Mouse (Mus musculus): ENCODE measurements around the gene Npb.

Gene Npb

DNA sequence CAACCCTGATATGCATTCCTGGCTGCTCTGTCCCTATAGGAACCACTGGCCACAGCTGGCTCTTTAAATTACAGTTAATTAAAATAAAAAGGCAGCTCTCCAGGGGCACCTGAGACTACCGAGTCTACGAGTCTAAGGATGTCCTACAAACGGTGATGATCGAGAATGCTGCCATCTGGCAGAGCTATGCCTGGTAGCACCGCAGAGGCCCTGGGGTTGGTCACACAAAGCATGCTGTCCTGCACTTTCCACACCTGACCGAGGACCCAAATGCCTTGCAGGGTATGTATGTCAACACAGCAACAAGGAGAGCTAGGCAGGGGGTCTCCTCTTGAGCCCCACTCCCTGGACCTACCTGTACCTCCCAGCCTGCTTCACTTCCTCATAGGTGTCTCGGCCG, 5.7 kb downstream of the Npb start:
- DNase-seq (ENCODE audit: low read depth in 2 of 2, low spot score in 2 of 2) = no peak

DNA sequence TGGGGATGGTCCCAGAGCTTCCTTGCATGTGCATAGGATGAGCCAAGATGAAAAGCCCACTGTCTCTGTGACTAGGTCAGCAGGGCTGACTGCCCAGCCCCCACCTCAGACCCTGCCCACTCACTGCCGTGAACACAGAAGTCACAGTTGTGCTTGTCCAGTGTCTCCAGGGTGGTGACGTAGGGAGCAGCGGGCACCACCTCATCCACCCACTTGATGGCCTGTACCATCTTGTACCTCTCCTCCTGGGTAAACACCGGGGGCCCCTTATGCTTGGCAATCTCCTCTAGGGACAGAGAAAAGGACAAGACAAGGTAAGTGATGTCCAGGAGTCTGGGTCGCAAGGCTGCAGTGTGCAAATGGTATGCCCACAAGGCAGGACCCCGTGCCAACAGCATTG, 6.9 kb downstream of the Npb start:
- no peak for DNase-seq (ENCODE audit: low read depth in 2 of 2, low spot score in 2 of 2)

- no peak for DNase-seq (ENCODE audit: low read depth in 2 of 2, low spot score in 2 of 2)
Observed at GRCm38 (mm10) chr11:120615606-120616203, 7.4 kb downstream of the Npb start.

DNA sequence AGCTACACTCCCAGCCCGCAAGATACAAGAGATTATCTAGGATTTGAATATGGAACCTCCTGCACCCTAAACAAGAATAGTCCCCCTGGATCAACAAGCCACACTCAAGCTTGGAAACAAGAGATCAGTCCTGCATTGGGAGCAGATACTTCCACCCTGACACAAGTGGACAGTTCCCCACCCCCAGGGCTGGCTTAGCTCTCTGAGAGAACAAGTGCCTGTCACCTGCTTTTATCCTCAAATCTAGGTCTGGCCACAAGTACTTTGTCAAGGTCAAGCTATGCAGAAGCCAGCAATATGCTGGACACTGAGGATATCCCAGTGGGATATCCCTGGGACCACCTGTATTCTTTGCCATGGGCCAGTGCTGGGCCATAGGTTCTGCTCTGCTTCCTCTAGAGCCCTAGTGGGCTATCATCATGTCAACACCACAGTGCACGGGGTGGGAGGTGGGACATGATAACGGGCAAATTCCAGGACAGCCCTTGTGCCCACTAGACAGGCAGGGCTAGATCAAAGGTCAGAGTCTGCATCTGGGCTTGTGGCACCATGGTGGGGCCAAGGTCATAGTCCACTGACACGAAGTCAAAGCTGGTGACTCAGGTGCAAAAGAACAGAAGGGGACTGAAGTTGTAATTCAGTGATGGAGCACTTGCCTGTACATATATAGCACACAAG, 8.5 kb downstream of the Npb start:
- no peak for DNase-seq (ENCODE audit: low read depth in 2 of 2, low spot score in 2 of 2)

GRCm38 (mm10) chr11:120617519-120618112, 9.3 kb downstream of the Npb start, which contains the start of gene Pcyt2:
TSS of gene Pcyt2 (minus strand) at chr11:120617936.
- peak; percentile 83 to 86 for DNase-seq (ENCODE audit: low read depth in 2 of 2, low spot score in 2 of 2)

GRCm38 (mm10) chr11:120618619-120619535, 10.6 kb downstream of the Npb start:
- no peak for DNase-seq (ENCODE audit: low read depth in 2 of 2, low spot score in 2 of 2)

DNA sequence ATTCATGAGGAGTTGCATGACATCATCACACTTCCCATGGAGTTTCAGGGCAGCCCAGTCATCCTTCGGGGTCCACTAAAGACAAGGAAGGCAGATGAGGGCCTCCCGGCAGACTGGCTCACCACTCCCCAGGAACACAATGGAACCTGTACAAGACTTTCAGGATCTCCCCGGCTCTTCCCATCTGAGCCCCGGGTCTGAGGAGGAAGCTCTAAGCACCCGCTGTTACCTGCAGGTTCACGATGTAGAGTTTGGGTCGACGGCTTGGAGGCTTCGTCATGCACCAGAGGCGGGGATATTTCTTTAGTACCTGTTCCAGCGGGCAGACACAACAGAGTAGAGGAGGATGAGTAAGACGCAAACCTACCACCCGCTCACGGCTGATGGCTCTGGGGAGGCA, 11.9 kb downstream of the Npb start:
- DNase-seq (ENCODE audit: low read depth in 2 of 2, low spot score in 2 of 2) = no peak

DNA sequence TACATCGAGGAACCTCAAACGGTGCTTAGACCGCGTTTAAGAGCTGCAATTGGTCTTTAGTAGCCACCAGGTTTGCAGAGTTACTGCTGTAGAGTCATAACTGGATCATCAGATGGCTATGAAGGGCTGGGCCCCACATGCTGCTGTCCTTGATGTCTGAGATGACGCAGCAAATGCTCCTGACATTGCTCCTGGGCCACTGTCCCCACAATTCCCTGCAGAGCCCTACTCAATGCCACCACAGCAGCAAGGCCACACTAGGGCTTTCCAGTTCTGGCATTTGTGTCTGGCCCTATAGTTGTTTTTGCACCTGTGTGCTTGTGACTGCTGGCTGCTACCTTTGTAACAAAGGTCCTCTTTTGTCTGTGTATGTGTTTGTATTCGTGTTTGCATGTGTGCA, 14.5 kb downstream of the Npb start:
- no peak for DNase-seq (ENCODE audit: low read depth in 2 of 2, low spot score in 2 of 2)

DNA sequence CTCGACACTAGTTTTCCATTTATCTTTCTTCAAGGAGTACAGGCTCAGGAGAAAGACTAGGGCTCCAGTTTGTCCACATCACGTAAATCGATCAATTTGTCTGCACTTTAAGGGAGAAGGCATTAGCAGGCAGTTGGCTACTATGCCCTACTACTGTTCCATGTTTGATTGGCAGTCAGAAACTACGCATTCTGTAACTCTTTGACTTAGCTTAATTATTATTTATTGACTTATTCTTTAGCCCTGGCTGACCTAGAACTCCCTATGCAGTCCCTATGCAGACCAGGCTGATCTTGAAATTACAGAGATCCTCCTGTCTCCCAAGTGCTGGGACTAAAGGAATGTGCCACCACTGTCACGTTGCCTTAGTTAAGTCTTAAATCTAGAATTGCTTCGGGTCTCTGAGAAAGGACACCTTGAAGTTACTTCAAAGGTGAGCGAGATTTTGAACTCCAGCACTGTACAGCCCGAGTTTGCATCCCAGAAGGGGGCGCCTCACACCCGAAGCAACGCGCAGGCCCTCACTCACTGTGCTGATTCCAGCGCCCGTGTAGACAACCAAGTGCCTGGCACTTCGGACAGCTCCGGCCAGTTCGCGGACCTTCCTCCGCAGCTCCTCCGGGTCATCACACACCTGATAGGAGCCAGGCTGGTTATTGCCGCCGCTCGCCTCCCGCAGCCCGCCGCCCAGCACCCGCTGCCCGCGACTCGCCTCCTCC, 15.8 kb downstream of the Npb start:
- DNase-seq (ENCODE audit: low read depth in 2 of 2, low spot score in 2 of 2) = peak; percentile 69 to 77

GRCm38 (mm10) chr11:120624680-120625111, 16.4 kb downstream of the Npb start:
- DNase-seq (ENCODE audit: low read depth in 2 of 2, low spot score in 2 of 2) = peak; percentile 73 to 75

- no peak for DNase-seq (ENCODE audit: low read depth in 2 of 2, low spot score in 2 of 2)
Observed at GRCm38 (mm10) chr11:120625152-120625775, 17.0 kb downstream of the Npb start, which contains the start of gene Sirt7. TSS of gene Sirt7 (minus strand) at chr11:120625240.

DNA sequence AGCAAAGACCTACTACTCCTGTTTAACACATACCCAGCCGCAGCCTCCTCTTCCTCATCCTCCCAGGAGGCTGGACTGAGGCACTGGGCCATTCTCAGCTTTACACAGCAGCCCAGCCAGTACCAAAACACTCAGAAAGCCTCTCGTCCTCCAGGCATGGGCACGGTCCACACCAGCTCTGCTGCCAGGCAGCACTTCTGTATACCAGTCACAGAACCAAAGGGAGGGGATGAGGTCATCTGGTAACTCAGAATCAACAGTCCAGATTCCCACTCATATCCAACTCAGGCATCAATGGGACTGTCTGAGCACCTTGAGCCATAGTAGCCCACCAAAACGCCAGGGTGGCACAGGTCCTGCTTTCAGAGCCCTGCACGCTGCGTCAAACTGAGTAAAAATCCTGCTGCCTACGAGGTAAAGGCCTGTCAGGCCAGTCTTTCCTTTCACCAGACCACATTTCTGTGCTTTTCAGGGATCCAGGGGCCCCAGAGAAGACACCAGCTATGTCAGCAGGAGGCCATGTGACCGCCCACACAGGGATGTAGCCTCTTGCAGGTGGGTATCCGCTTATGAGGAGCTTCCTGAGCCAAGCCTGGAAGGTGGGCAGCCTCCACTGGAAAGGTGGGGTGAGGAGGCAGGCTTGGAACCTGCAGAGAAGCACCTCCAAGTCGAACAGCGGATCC, 18.6 kb downstream of the Npb start:
- no peak for DNase-seq (ENCODE audit: low read depth in 2 of 2, low spot score in 2 of 2)

DNA sequence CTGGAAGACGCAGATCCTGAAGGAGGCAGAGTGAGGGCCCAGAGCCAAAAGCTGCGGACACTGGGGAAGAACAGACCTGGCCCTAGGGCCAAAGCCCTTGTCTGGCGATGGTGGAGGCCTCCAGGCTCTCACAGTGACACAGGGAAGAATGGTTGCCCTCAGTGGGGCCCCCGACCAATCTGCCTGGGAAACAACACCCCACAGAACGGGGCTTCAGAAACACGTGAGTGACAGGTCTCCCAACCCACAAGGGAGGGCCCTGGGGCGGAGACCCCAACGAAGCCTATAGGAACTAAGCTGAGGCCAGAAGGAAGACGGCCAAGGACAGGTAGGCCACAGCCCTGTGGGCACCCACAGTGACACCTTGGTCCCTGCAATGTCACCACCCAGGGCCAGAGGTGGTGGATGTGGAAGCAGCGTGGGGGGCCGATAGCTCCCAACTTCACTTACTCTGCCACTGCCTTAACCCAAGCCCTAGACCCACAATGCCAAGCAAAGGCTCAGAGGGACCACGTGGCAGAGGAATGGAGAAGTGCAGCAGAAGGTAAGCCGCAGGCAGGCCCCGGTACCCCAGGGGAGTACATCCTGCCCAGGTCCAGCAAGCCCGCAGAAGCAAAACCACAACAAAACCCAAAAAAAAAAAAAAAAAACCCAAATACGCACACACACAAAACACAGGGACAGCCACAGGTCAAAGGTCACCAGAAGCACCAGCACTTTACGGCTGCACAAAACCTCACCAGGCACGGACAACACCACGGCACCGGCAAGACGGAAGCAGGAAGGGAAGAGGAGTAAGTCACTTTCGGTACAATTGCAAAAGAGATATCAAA, 19.4 kb downstream of the Npb start:
- DNase-seq (ENCODE audit: low read depth in 2 of 2, low spot score in 2 of 2) = peak; percentile 56 to 60

DNA sequence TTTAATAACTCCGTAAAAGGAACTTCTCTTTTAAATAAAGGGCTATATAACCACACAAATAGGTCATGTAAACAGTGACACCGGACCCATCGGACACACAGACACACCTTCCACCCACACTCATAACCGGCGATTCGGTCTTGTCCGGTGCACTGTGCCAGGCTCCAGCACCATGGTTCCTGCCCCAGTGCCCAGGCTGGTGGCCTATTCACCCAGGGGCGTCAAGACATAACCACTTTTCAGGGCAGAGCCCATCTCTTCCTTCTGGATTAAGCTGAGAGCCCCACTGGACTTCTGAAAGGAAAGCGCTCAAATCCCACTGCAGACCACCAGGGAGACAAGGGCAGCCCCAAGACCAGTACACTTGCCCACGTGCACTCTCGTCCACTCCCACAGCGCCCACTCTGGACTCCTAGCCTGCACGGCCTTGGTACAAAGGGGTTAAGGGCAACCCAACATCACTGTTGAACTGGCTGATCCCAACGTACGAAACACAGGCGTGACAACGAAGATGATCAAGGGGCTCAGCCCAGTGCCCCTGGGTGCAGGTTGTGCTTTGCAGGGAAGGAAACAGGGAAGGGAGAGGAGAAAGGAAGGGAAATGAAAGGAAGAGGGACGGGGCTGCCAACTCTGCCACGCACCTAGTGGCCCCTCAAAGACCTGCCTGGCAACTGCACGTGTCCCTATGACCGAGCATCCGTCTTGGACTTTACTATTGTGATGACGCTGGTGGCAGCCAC, 20.5 kb downstream of the Npb start:
- no peak for DNase-seq (ENCODE audit: low read depth in 2 of 2, low spot score in 2 of 2)

- DNase-seq (ENCODE audit: low read depth in 2 of 2, low spot score in 2 of 2) = peak in 1 of 2 experiments; percentile 42
Observed at GRCm38 (mm10) chr11:120629341-120629730, 21.1 kb downstream of the Npb start.

GRCm38 (mm10) chr11:120629911-120630310, 21.6 kb downstream of the Npb start:
- DNase-seq (ENCODE audit: low read depth in 2 of 2, low spot score in 2 of 2) = no peak

- no peak for DNase-seq (ENCODE audit: low read depth in 2 of 2, low spot score in 2 of 2)
Observed at GRCm38 (mm10) chr11:120630401-120630871, 22.2 kb downstream of the Npb start.
